Mouse (Mus musculus) cortical plate, adult 2 months (tissue): ENCODE results near the gene Tubd1. TPM values are rescaled to one million over a fixed set of nuclear protein-coding genes. Genes with fewer than 3 reads are reported as not detected.

Experiments used
- H3K27ac ChIP-seq: fragments of 200-500 bp; 2 replicates; pipeline ENCODE4 v1.5.1; 2012; ENCODE audit warnings: low read length, control low read depth, inconsistent platforms; ENCODE audit not compliant: insufficient read depth
- H3K4me1 ChIP-seq: fragments of 200-500 bp; 2 replicates; pipeline ENCODE4 v1.6.1; 2011; ENCODE audit warnings: low read length; ENCODE audit not compliant: control insufficient read depth, insufficient read depth
- H3K4me3 ChIP-seq: fragments of 200-500 bp; 2 replicates; pipeline ENCODE4 v1.5.1; 2011; ENCODE audit warnings: mild to moderate bottlenecking, low read length, control low read depth; ENCODE audit not compliant: insufficient read depth
- CTCF ChIP-seq: fragments of 200-500 bp; IDR thresholded peaks from 2 replicates; pipeline ENCODE4 v1.5.1; 2011; ENCODE audit warnings: mild to moderate bottlenecking, control low read depth, low read length; ENCODE audit not compliant: insufficient read depth; ENCODE audit errors: extremely low read depth
- POLR2A ChIP-seq: fragments of 200-500 bp; IDR thresholded peaks from 2 replicates; pipeline ENCODE4 v1.6.1; 2011; ENCODE audit warnings: mild to moderate bottlenecking, low read length, control low read depth; ENCODE audit not compliant: insufficient read depth; ENCODE audit errors: extremely low read depth
- polyA plus RNA-seq: library from polyadenylated mRNA; depleted of rRNA; stranded (reverse); fragments of >200 nt; gene quantifications from 2 replicates; pipeline ENCODE4 v1.2.3, GENCODE M21; 2012; rRNA removed

Gene Tubd1
- polyA plus RNA-seq, 1 experiment = 6.7 TPM

- TF ChIP-seq CTCF (no peak), POLR2A (no peak)
- Histone ChIP-seq H3K4me1 (no peaks in the 10 kb centered on the region), H3K4me3 (no peak overlapping the region), H3K27ac (no peak overlapping the region)
Observed at GRCm38 (mm10) chr11:86604732-86605520, 60.1 kb downstream of the Tubd1 start.

GRCm38 (mm10) chr11:86606621-86607339 lies 62.0 kb downstream of the Tubd1 start:
- TF ChIP-seq CTCF (no peak), POLR2A (no peak)
- Histone ChIP-seq H3K27ac (no peak overlapping the region), H3K4me1 (no peaks in the 10 kb centered on the region), H3K4me3 (no peak overlapping the region)

GRCm38 (mm10) chr11:86607808-86608350 lies 63.1 kb downstream of the Tubd1 start:
- no peak for TF ChIP-seq CTCF
- no peak for TF ChIP-seq POLR2A
- no peak overlapping the region for H3K27ac ChIP-seq
- no peaks in the 10 kb centered on the region for H3K4me1 ChIP-seq
- H3K4me3 ChIP-seq = no peak overlapping the region

- Histone ChIP-seq H3K4me1 (no peaks in the 10 kb centered on the region; the same call in 1 of the 2 replicates), H3K27ac (no peak overlapping the region)
- TF ChIP-seq CTCF = no peak
- no peak for TF ChIP-seq POLR2A
Observed at GRCm38 (mm10) chr11:86610239-86610638, 65.4 kb downstream of the Tubd1 start.

GRCm38 (mm10) chr11:86611991-86612390 lies 67.2 kb downstream of the Tubd1 start:
- no peak overlapping the region for H3K4me3 ChIP-seq

More at GRCm38 (mm10) chr11:86610239-86610638, 65.4 kb downstream of the Tubd1 start:
- no peak overlapping the region for H3K4me3 ChIP-seq

GRCm38 (mm10) chr11:86614056-86614530 lies 69.3 kb downstream of the Tubd1 start:
- no peak overlapping the region for H3K4me3 ChIP-seq
- no peak for TF ChIP-seq POLR2A
- no peak for TF ChIP-seq CTCF
- H3K27ac ChIP-seq = no peak overlapping the region
- H3K4me1 ChIP-seq = no peaks in the 10 kb centered on the region; the same call in 1 of the 2 replicates

More at GRCm38 (mm10) chr11:86611991-86612390, 67.2 kb downstream of the Tubd1 start:
- TF ChIP-seq CTCF = no peak
- no peak for TF ChIP-seq POLR2A
- no peak overlapping the region for H3K27ac ChIP-seq
- no peaks in the 10 kb centered on the region; the same call in 1 of the 2 replicates for H3K4me1 ChIP-seq

GRCm38 (mm10) chr11:86614607-86615006 lies 69.8 kb downstream of the Tubd1 start:
- TF ChIP-seq POLR2A (no peak), CTCF (no peak)
- H3K27ac ChIP-seq = no peak overlapping the region
- no peaks in the 10 kb centered on the region; the same call in 1 of the 2 replicates for H3K4me1 ChIP-seq
- H3K4me3 ChIP-seq = no peak overlapping the region

Other genes starting within 250 kb of the Tubd1 start
- gene Med13, start 187.4 kb upstream of the Tubd1 start, polyA plus RNA-seq = 18.1 and 19.8 TPM in 2 replicates
- 10.8 and 14.4 TPM in 2 replicates for gene Rnft1, start 60.3 kb upstream of the Tubd1 start, polyA plus RNA-seq
- gene Rps6kb1, start 186 bp upstream of the Tubd1 start, polyA plus RNA-seq = 24.7 and 25.3 TPM in 2 replicates
- 126 and 131 TPM in 2 replicates for gene Vmp1, start 138.8 kb downstream of the Tubd1 start, polyA plus RNA-seq
- 8.0 and 8.2 TPM in 2 replicates for gene Ptrh2, start 139.0 kb downstream of the Tubd1 start, polyA plus RNA-seq
- 321 and 326 TPM in 2 replicates for gene Cltc, start 212.6 kb downstream of the Tubd1 start, polyA plus RNA-seq